Mouse (Mus musculus) gastrocnemius, postnatal 10 days (tissue): ENCODE measurements around the gene 4930558K02Rik. TPM values are rescaled to one million over a fixed set of nuclear protein-coding genes. Genes with fewer than 3 reads are reported as not detected.

ENCODE experiments used
- DNase-seq: peaks from one replicate; pipeline ENCODE4 v3.0.0; 2021; ENCODE audit warnings: mixed read lengths
- total RNA-seq, 2 experiments: library from RNA; stranded (reverse); gene quantifications; 2 replicates each; pipeline ENCODE4 v1.2.3; 2021

The 4930558K02Rik gene
- total RNA-seq, 2 experiments from 2014 or later = not detected

DNA sequence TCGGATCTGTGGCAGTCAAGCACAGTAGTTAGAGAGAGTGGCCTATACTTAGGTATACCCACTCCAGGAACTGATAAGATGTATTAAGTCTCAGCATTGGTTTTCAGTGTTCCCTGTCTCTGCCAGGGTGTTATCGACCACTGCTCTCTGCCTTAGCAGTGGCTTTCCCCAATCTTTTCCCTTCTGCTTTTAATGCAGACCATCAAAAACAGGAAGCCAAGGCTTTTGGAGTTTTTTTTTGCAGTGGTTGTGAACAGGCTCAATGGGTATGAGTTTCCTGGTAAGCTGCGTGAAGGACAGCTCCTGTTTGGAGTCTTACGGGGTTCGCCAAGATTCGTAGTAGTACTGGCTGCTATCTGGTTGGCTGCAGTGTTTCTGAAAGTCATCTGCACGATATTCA lies 13.0 kb upstream of the 4930558K02Rik start:
- DNase-seq = no peak

DNA sequence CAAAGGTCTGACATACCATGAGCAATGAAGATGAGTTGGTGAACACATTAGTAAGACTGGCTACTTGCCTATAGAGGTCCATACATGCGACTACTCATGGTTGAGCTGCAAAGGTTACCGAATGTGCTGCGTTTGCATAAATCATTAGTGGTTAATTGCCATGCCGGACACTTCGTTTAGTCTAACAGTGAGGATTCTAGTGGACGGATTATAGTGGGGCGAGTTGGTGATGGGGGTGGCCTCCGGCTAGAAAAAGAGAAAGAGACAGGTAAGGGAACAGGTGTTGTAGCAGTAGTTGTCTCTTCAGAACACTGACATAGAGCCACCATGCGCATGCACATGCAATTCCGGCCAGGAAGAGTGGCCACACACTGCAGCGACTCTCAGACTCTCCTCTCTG lies 12.4 kb upstream of the 4930558K02Rik start:
- no peak for DNase-seq

DNA sequence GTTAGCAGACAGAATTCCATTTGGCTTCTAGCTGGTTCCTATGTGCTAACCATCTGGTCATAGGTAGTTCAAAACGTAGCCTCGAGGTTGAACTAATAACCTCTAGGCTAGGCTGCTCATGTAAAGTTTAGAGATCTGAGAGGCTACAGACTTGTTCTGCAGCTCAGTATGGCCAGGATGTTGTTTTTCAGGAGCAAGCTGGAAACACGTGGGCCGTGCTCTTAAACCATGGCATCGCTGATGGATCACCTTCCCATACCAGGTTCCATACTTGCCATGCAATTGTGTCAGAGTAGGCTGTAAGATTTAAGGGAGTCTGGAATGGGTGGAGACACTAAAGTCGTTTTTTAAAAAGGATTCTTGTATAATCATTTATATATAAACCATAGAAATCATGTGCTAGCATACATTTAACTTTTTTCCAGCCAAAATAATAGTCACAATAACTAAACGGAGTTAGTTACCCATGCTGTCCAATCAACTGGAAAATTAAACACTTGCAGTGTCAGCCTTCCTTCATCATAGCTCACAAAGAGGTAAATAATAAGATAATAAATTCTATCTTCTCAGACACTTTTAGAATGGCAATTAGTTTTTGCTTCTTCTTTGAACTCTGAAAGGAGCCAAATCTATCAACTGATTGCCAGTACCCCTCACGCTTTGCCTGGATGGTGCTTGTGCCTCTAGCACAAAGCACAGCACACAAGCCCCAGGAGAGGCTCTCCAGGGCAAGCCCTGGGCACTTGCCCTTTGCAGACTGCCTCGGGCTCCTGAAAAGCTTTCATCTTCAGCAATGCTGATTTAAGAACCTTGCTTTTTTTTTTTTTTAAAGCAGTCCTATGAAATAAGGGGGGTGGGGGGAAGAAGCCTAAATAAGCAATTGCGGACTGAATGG lies 11.5 kb upstream of the 4930558K02Rik start:
- DNase-seq = no peak

DNA sequence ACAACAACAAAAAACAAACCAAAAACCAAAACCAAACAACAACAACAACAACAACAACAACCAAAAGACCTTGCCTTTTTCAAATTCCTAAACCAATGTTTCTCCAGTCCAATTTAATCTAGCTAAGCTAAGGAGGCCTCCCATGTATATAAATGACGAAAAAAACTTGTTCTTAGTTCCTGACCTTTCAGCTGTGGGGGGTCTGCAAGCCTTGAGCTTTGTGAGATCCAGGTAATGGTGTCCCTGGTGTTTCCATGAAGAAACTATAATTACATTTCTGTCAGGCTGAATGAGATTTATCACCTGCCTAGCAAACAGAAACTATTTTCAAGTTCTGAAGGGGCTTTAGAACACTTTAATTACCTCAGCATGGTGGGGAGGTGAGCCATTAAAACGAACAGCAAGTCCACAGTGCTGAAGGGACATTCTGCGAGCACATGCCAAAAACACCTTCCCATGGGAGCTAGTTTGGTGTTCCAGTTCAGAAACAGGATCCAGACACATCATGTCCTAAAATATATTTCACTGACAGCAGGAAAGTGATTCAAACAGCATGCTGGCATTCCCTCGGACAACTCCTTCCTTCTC lies 4.6 kb upstream of the 4930558K02Rik start:
- DNase-seq = peak; percentile 48

DNA sequence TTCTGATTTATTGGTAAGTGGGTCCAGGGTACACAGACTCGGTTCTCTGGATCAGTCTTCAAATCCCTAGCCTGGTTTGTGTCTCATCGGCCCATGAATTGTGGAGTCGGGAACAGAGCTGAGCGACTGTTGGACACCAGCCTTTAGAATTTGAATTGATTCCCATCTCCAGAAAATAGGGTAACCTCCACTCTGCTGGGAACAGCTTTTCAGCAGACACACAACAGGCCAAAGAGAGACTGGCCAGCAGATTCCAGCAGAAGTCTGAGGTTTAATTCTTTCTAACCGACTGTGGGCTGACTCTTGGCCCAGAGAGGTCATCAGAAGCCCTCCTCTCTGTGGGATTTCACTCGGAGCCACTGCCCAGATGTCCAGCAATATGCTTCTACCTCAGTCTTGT lies 4.0 kb upstream of the 4930558K02Rik start:
- no peak for DNase-seq

DNA sequence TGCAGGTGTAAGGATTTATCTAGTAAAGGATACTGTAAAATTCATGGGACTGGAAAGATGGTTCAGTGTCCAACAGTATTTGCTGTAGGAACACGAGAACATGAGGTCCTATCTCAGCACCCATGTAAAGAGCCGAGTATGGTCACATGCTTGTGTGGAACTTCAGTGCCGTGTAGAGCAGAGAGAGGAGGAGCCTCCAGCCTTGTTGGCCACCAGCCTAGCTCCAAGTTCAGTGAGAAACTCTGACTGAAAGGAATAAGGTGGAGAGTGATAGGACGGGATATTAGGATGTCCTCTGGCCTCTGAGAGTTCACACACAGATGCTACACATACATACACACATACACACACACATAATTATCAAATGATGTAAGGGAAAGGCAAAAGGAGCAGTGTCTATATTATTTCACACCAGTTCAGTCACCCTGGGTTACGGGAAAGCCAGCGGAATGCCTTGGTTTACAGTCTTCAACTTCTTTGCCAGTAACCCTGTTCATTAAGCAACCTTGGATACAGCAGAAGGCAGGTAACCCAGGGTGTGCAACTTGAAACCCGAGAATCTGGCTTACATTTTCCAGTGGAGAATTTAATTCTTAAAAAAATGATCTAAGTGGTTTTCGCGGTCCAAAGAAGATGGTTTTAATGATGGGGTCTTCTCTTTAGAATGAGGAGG lies 1.3 kb upstream of the 4930558K02Rik start:
- DNase-seq = no peak

DNA sequence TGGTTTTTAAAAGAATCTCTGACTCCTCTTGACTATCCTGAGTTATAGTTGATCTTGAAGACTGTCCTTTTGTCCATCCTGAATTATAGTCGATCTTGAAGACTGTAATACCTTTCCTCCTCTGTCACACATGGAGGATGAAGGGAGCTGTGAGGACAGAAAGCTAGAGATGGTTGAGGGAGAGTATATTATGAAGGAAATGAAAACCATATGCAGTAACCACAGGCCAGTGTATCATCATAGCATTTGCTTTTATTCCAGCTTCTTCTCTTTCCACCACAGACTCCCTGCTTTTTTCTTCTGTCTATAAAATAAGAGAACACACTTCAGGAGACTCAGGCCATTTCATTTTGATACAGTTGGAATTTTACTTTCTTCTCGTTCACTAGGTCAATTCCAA lies 610 bp upstream of the 4930558K02Rik start:
- DNase-seq = no peak

DNA sequence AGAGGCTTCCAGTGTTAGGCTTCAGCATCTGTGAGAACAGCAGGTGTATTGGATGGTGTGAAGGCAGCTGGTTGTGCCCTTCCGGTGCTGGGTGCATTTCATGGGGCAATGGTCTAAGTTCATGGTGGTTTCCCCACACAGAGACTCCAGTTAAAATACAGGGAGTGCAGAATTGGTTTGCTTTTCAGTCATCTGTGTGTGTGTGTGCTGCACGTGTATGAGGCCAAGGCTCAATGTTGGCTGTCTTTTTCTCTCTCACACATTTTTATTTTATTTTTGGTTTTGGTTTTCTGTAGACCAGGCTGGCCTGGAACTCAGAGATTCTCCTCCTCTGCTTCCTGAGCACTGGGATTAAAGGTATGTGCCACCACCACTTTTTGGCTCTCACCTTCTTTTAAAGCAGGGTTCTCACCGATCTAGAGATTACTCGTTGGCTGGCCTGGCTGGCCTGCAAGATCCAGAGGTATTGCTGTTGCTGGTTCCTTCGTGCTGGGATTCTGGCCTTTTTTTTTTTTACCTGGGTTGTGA lies 1.2 kb downstream of the 4930558K02Rik start:
- DNase-seq = no peak

DNA sequence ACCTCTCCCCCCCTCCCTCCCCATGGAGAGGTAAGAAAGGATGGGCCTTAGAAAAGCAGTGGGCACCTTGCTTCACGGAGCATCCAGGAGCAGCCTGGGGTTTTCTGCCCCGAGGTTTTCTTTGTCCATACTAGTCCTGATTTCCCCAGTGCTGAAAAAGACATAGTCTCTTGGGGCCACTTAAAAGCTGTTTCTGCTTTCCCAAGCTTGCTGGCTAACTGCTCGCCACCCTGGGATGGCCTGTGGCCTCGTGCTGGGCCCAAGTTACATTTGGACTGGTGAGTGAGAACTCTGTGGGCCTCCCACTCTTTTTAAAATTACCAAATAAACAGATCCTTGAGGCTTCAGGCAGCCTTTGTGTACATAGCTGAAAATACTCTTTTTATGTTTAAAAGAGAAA lies 2.1 kb downstream of the 4930558K02Rik start:
- DNase-seq = no peak

DNA sequence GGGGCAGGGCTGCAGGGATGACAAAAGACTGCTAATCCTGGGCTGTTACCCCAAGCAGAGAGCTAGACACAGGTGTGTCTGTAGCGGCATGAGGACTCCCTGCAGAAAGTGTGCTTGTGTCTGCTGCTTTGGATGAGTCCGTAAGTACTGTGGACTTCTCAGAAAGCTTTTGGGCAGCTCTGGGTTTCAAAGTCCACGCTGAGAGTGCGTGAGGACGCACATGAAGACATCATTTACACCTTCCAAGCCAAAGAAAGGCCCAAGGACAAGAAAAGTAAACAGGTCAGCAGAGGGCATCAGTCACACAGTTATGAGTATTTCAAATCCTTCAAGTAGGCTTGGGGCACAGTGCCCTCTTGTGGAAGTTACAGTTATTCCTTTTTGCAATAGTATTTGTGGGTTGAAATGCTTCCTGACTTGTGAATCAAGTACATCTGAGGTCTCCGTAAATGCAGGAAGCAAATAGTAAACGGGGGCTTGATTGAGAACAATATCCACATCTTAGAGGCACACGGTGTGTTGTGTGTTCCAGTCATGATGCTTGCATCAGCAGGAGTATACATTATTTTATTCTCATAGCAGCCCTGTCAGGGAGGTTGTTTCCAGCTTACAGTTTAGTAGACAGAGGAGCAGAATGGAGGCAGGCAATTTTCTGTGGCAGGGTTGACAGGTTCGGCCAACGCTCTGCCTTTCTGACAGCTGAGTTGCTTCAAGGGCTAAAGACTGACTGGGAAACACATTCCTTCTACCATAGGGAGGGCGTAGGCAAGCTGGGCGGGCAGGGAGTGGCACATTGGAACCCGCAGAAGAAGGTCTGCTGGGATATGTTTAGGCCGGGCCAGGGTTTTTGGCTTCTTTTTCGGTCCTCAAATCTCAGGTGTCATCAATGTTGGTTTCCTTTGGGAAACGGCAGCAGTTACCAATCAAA lies 2.9 kb downstream of the 4930558K02Rik start:
- peak; percentile 69 for DNase-seq

DNA sequence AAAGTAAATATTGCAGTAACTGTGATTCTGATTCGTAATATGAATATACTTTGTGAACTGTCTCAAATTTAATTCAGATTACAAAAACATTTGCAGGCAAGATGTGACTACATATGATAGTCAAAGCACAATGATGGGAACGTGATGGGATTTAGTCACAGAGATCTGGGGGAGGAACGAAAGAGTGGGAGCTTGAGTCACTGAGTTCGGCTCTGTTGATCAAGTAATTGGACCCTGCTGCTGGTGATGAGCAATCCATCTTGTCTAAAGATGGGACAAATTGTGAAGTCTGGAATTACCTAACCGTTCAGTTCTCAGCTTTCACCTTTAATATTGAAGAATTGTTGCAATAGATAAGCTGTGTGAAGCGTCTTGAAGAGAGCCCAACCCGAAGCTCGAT lies 7.2 kb downstream of the 4930558K02Rik start:
- DNase-seq = no peak

DNA sequence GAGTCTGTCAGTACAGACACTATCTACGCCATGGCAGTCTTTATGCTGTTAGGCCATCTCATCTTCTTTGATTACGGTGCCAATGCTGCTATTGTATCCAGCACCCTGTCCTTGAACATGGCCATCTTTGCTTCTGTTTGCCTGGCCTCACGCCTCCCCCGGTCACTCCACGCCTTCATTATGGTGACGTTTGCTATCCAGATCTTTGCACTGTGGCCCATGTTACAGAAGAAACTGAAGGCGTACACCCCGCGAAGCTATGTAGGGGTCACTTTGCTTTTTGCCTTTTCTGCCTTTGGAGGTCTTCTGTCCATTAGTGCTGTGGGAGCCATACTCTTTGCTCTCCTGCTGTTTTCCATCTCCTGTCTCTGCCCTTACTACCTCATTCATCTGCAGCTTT lies 8.6 kb downstream of the 4930558K02Rik start:
- no peak for DNase-seq

DNA sequence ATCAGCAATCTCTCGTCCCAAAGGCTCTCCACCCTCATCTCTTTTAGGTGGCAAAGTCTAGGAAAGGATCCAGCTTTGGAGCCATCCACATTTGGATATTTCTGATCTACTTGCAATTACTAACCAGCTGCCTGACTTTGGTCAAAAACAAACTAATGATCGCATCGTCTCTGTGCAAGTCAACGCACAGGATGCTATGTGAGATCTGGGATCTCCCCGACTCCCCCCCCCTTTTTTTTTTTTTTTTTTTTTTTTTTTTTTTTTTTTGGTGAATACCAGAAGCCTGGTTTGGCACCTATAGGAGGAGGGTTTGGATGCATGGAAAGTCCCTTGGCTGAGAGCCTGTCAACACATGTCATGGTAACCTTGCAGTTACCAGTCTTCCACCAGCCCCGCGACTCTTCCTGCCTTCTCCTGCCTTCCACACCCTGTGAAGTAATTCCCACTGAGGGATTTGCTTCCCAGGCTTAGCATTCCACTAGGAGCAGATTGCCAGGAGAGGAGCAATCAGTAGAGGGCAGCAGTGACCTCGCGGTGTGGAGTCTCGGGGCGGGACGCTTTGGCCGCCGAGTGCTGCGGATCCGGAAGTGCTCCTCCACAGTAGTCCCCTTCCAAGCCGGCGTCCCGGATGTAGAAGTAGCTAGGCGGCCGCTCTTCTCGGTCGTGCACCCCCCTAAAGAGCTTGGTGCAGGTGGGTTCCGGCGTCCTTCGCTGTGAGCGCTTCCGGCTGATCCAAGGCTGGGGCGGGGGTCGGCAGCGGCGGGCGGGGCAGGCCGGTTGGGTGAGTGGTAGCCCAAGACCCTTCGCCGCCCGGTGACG lies 10.6 kb downstream of the 4930558K02Rik start, which contains the start of gene Pigc:
Gene Pigc (plus strand): TSS at position 598 of the 819 bp plus-strand sequence.
- peak; percentile 91 for DNase-seq

DNA sequence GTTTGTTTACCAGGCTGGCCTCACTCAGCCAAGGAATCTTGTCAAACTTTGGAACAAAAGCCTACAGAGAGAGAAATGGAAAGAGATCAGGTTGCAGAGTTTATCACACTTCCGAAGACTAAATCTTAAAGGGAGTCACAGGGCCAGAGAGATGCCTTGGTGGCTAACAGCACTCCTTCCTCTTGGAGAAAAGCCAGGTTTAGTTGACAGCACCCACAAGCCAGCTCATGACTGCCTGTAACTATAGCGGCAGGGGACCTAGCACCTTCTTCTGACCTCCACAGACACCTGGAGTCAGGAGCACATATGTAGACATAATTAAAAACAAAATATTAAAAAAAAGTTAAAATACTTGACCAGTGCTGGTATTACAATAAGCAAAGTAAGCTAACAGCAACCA lies 11.5 kb downstream of the 4930558K02Rik start:
- DNase-seq = no peak

DNA sequence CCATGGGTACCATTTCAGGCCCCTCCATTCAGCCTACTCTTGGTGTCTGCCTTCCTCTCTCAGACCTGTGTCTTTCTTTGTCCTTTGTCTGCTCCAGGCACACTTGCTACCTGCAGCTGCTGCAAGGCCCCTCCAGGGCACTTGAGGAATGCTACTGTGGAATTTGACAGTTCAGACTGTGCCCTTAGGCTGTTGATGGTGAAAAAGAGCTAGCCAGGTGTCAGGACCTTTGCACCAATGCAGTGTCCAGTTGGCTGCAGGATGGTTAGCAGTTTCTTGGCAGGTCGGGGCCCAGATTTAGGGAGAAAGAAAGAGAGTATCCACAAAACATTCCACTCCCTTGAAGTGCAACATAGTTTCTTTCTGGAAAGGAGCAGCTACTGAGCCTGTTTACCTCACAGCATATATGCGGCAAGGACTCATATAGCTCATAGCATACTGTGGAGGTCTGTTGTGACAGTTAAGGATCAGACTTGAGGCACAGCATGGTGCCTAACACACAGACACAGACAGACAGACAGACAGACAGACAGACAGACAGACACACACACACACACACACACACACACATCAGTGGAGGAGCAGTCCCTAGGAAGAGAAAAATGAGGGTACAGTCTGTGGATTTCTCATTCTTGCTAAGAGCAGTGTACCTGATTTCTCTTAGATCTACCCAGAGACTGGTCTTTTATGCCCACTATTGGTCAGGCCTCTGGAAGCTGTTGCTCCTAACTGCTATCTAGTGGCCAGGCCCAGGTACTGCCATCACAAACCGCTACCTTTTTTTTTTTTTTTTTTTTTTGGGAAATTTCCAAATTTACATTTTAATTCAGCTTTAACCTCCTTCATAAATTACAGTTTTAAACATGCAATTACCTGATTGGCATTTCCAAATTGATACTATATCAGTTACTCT lies 16.7 kb downstream of the 4930558K02Rik start:
- no peak for DNase-seq

DNA sequence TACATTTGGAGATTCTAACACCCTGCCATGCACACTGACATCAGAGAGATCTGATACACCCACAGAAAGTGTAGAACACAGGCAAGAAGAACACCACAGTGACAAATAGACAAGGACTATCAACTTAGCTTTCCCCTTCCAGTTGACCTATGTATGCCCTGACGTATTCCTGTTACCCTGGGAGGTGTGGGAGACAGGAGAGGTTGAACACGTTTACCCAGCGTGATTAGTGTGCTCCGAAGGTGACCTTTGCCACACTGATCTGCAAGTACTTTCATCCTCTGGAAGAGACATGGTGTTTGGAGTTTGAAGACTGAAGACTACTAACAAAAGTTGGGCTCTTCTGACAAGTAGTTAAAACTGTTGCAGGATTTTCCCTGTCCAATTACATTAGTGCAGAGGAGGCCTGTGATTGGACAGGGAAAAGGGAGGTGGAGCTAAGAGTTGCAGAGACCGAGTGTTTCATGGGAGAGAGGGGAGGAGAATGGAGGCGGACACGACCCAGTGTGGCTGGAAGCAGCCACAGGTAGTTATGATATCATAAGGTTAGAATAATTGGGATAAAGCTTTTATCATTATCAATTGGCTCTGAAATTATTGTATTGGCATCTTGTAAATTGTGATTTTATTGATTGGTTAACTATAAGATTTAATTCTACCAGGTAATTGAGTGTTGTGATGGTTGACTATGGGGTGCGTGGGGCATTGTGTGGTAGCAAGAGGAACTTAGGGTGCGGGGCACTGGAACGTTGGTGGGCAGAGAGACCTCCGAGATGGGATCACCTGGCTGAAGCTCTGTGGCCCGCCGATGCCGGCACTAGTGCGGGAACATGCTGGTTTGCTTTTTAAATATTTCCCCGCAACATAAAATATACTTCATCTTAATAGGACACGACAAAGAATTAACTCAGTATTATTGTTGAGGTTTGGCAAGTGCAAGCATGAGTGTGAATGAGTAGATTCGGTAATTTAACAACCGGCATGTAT lies 21.2 kb downstream of the 4930558K02Rik start:
- DNase-seq = no peak

DNA sequence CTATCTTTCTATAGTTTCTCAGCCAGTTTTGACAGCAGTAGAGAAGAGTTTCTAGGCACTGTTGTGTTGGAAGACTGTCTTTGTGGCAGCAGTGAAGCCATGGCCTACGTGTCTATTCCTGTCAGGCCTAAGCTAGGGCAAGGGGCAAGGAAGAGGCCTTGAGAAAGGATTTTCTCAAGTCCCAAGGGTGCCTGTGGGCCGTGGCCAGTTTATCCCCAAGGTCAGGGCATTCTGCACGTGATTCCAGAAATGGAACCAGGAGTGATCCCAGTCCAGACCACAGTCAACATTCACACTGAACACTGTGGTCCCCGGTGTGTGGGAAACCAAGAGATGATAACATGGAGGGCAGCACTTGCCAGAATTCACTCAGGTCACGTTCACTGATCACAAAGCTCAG lies 23.6 kb downstream of the 4930558K02Rik start:
- DNase-seq = no peak

DNA sequence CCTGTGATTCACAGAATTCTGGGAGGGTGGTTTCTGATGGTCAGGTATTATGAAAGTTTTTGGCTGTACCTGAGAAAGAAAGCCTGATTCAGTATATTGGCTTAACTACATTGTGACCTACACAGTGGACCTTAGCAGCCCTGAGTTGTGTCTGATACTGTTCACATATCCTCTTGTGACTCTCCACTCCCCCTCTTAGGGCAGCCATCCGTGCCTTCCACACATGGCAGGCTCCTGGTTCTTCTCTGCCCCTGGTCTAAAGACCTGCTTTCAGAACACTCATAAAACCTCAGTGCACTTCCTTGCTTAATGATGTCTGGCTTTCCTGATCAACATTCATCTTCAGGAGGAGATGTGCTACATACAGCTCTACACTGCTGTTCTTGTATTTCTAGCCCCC lies 26.8 kb downstream of the 4930558K02Rik start:
- DNase-seq = no peak
